Mouse (Mus musculus) layer of hippocampus, adult 2 months (tissue): ENCODE measurements around the gene Naaladl1. TPM values are rescaled to one million over a fixed set of nuclear protein-coding genes. Genes with fewer than 3 reads are reported as not detected.
A peak's percentile ranks its signal among the peaks of the same experiment; 100 is the strongest.

Experiments used
- DNase-seq, 2 experiments: peaks; one replicate each; pipeline ENCODE4 v3.0.0; 2022; ENCODE audit warnings: low spot score in 2 of 2
- H3K27ac ChIP-seq: fragments of 200-600 bp; 2 replicates; pipeline ENCODE4 v1.8.1; 2022
- H3K4me3 ChIP-seq: fragments of 200-600 bp; 2 replicates; pipeline ENCODE4 v1.8.1; 2022; ENCODE audit warnings: mild to moderate bottlenecking
- CTCF ChIP-seq: fragments of 200-600 bp; conservative IDR thresholded peaks from 2 replicates; pipeline ENCODE4 v1.8.1; 2022; ENCODE audit warnings: antibody characterized with exemption, mild to moderate bottlenecking, moderate library complexity
- total RNA-seq, 2 experiments: library from RNA; stranded (reverse); gene quantifications; 2 replicates each; pipeline ENCODE4 v1.2.3; 2021

Naaladl1 gene
- total RNA-seq, 2 experiments from 2014 or later, result 0.17 TPM; not detected in 1

DNA sequence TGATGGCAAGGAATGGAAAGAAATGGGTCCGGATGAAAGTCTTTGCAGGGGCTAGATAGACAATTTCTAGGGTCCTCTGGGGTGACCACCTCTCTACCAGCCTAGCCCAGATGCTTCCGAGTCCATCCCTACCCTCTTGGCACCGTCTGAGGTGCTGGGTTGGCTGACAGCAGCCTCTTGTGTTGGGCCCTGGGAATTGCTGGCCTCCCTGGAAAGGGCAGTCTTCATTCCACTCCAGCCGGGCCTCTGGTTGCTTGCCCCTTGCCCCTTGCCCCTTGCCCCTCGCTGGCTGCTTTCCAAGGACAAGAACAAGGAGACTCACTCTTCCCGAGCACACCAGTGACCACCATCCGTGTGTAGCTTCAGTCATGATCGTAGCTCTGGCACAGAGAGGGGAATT, 50.8 kb downstream of the Naaladl1 start:
- Histone ChIP-seq H3K27ac (no peak overlapping the region), H3K4me3 (no peak overlapping the region)
- DNase-seq, result no peak
- peak; percentile 43 for TF ChIP-seq CTCF

DNA sequence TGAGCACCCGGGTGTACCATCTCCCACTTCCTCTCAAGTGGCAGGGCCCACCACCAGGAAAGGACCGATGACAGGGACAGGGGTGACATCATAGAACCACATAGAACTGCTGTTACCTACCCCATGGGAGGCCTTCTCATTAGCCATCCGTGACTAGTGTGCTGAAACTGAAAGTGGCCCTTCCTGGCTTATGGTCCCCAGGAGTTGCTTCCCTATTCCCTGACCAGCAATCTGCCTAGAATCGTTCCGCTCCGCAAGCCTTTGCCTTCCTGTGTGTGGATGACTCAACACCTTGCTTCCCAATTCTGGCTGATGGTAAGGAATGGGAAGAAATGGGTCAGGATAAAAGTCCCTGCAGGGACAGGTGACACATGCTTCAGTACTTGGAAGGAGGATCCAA, 51.6 kb downstream of the Naaladl1 start:
- Histone ChIP-seq H3K27ac (no peak overlapping the region), H3K4me3 (no peak overlapping the region)
- no peak for DNase-seq
- TF ChIP-seq CTCF, result no peak

DNA sequence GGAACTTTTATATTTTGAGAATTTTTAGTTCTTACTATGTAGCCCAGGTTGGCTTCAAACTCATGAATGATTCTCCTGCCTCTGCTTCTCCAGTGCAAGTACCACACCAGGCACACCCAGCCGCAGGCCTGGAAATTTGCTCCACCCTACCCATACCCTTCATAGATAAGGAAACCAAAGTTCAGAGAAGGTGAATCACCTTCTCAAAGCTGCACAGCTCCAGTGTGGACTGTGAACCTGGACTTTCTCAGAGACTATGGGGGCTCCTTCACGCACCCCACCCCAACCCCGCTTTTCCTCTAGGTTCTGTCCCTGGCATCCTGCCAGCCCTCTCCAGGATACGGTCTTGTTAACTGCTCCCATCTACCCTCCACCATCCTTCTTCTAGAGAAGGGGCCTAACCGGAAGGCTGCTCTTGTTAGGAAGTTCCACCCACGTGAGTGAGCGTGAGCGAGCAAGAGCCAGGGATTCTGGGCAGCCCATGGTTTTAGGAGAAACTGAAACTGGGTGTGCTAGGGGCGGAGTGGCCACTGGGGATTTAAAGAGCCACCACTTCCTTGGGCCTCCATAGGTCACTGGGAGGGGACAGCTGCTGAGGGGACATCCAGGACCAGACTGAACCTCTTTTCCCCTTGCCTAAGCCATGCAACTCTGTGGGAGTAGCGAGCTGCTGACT, 58.4 kb downstream of the Naaladl1 start:
- no peak for DNase-seq

More for the DNA sequence above, 58.4 kb downstream of the Naaladl1 start:
- TF ChIP-seq CTCF, result no peak
- H3K27ac ChIP-seq, result no peak overlapping the region
- no peak overlapping the region for H3K4me3 ChIP-seq

Other genes with a start within 250 kb of the Naaladl1 start
- gene Frmd8, start 230.5 kb upstream of the Naaladl1 start, total RNA-seq, result 10 to 100 TPM in 1 of 2 experiments, 1 to 10 TPM in 1; 9.5 to 10.6 TPM
- 1 to 10 TPM; 3.5 to 3.6 TPM for gene Slc25a45, start 228.0 kb upstream of the Naaladl1 start, total RNA-seq
- gene Tigd3, start 211.6 kb upstream of the Naaladl1 start, total RNA-seq, result 1 to 10 TPM; 2.5 to 3.2 TPM
- 10 to 100 TPM; 94.1 to 95.3 TPM for gene Dpf2, start 192.8 kb upstream of the Naaladl1 start, total RNA-seq
- gene Cdc42ep2, start 181.0 kb upstream of the Naaladl1 start, total RNA-seq, result 1 to 10 TPM; 3.4 to 3.8 TPM
- 1 to 10 TPM; 6.2 to 6.6 TPM for gene Pola2, start 141.6 kb upstream of the Naaladl1 start, total RNA-seq
- gene Slc22a20, start 119.6 kb upstream of the Naaladl1 start, total RNA-seq, result not detected
- 10 to 100 TPM; 28.2 to 29.9 TPM for gene Capn1, start 89.9 kb upstream of the Naaladl1 start, total RNA-seq
- gene Syvn1, start 59.2 kb upstream of the Naaladl1 start, total RNA-seq, result 10 to 100 TPM; 42.0 to 45.1 TPM
- 10 to 100 TPM; 42.8 to 49.6 TPM for gene Mrpl49, start 48.0 kb upstream of the Naaladl1 start, total RNA-seq
- 100 to 1,000 TPM; 676 to 714 TPM for gene Fau, start 47.9 kb upstream of the Naaladl1 start, total RNA-seq
- 10 to 100 TPM; 39.0 to 42.5 TPM for gene Znhit2, start 44.6 kb upstream of the Naaladl1 start, total RNA-seq
- 10 to 100 TPM; 25.3 to 26.0 TPM for gene Tm7sf2, start 37.4 kb upstream of the Naaladl1 start, total RNA-seq
- gene Vps51, start 28.6 kb upstream of the Naaladl1 start, total RNA-seq, result 100 to 1,000 TPM in 1 of 2 experiments, 10 to 100 TPM in 1; 96.5 to 103 TPM
- gene Tmem262, start 25.7 kb upstream of the Naaladl1 start, total RNA-seq, result not detected
- gene Gm28374, start 23.5 kb upstream of the Naaladl1 start, total RNA-seq, result not detected
- gene Zfpl1, start 20.8 kb upstream of the Naaladl1 start, total RNA-seq, result 10 to 100 TPM; 40.1 to 44.0 TPM
- under 1 TPM; 0.23 to 0.27 TPM for gene Cdca5, start 20.8 kb upstream of the Naaladl1 start, total RNA-seq
- not detected for gene AC131692.1, start 11.4 kb upstream of the Naaladl1 start, total RNA-seq
- 10 to 100 TPM; 14.0 to 15.0 TPM for gene Sac3d1, start 12.9 kb downstream of the Naaladl1 start, total RNA-seq
- 10 to 100 TPM; 43.5 to 46.0 TPM for gene Snx15, start 22.5 kb downstream of the Naaladl1 start, total RNA-seq
- gene Batf2, start 35.2 kb downstream of the Naaladl1 start, total RNA-seq, result under 1 TPM in 1 of 2 experiments, not detected in 1; 0.29 TPM
- gene Arl2, start 35.8 kb downstream of the Naaladl1 start, total RNA-seq, result 10 to 100 TPM; 72.1 to 76.9 TPM
- not detected for gene Majin, start 78.6 kb downstream of the Naaladl1 start, total RNA-seq
- not detected for gene Gpha2, start 120.6 kb downstream of the Naaladl1 start, total RNA-seq
- gene Ppp2r5b, start 130.1 kb downstream of the Naaladl1 start, total RNA-seq, result 100 to 1,000 TPM; 127 to 137 TPM
- 10 to 100 TPM; 32.5 to 39.0 TPM for gene Atg2a, start 135.9 kb downstream of the Naaladl1 start, total RNA-seq
- 10 to 100 TPM; 80.2 to 82.3 TPM for gene Ehd1, start 170.9 kb downstream of the Naaladl1 start, total RNA-seq
- gene Cdc42bpg, start 200.7 kb downstream of the Naaladl1 start, total RNA-seq, result 1 to 10 TPM; 5.0 to 5.6 TPM
- gene Men1, start 229.2 kb downstream of the Naaladl1 start, total RNA-seq, result 10 to 100 TPM; 63.3 to 72.1 TPM
- gene Map4k2, start 235.4 kb downstream of the Naaladl1 start, total RNA-seq, result 100 to 1,000 TPM in 1 of 2 experiments, 10 to 100 TPM in 1; 81.9 to 105 TPM